Mouse (Mus musculus) hindbrain, embryonic 15.5 days (tissue): Measurements from ENCODE around the gene Trit1. TPM values are rescaled to one million over a fixed set of nuclear protein-coding genes. Genes with fewer than 3 reads are reported as not detected.
"Not testable (repeated sequence)": the region's sequence is repeated elsewhere in the genome, so short reads cannot be mapped to it uniquely, and the experiment has no call there.

Experiments used
- ATAC-seq: fragments of 200-750 bp; cut with Nextera tagmentation; 2 replicates; pipeline ENCODE4 v1.8.0; 2017; ENCODE audit warnings: low read depth, moderate number of reproducible peaks, moderate TSS enrichment; ENCODE audit not compliant: low FRiP score
- H3K27ac ChIP-seq: fragments of 300-500 bp; sonication (generic); replicated peaks from 2 replicates; pipeline ENCODE4 v1.5.1; 2015; ENCODE audit warnings: mild to moderate bottlenecking, inconsistent platforms
- H3K27me3 ChIP-seq: fragments of 300-500 bp; sonication (generic); 2 replicates; pipeline ENCODE4 v1.6.1; 2015; ENCODE audit warnings: control low read depth, inconsistent platforms
- H3K36me3 ChIP-seq: fragments of 300-500 bp; sonication (generic); 2 replicates; pipeline ENCODE4 v1.6.1; 2015; ENCODE audit warnings: control low read depth, inconsistent platforms
- H3K4me1 ChIP-seq: fragments of 300-500 bp; sonication (generic); replicated peaks from 2 replicates; pipeline ENCODE4 v1.6.1; 2015; ENCODE audit warnings: control low read depth, inconsistent platforms
- H3K4me2 ChIP-seq: fragments of 300-500 bp; sonication (generic); 2 replicates; pipeline ENCODE4 v1.6.1; 2015; ENCODE audit warnings: moderate library complexity, mild to moderate bottlenecking, inconsistent platforms
- H3K4me3 ChIP-seq: fragments of 300-500 bp; sonication (generic); 2 replicates; pipeline ENCODE4 v1.5.1; 2015; ENCODE audit warnings: mild to moderate bottlenecking, inconsistent platforms
- H3K9ac ChIP-seq: fragments of 300-500 bp; sonication (generic); 2 replicates; pipeline ENCODE4 v1.6.1; 2015; ENCODE audit warnings: inconsistent platforms
- H3K9me3 ChIP-seq: fragments of 300-500 bp; sonication (generic); 2 replicates; pipeline ENCODE4 v1.6.1; 2016; ENCODE audit warnings: control low read depth, inconsistent platforms
- WGBS: fragments of 180-500 bp; shearing (Covaris S2); methylation state at CpG from one replicate; pipeline ENCODE4 v1.1.7; 2015; 5-methylcytosine and 5-hydroxymethylcytosine counted together
- polyA plus RNA-seq: library from polyadenylated mRNA; unstranded; fragments of >200 nt; fragmentation: Nextera tagmentation; extraction: Ambion mirVana; gene quantifications from 2 replicates; pipeline ENCODE4 v1.2.1, GENCODE M21; 2015

Trit1 gene
- polyA plus RNA-seq, 1 experiment from 2014 or later: 21.6 TPM

DNA sequence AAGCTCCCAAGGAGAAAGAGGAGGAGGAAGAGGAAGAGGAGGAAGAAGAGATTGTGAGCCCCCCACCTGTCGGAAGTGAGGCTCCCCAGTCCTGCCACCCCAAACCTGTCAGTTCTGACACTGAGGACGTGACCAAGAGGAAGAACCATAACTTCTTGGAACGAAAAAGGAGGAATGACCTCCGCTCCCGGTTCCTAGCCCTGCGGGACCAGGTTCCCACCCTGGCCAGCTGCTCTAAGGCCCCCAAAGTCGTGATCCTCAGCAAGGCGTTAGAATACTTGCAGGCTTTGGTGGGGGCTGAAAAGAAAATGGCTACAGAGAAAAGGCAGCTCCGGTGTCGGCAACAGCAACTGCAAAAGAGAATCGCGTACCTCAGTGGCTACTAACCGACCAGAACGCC, 16.3 kb upstream of the Trit1 start:
- WGBS: 21% methylated on average over 14 of the region's 14 CpGs

GRCm38 (mm10) chr4:123000617-123001342, 15.6 kb upstream of the Trit1 start:
- ATAC-seq: no peak
- Histone ChIP-seq H3K4me3 (no peak overlapping the region), H3K36me3 (peaks cover 14% of the 10 kb centered on the region; the same call in 1 of the 2 replicates), H3K9me3 (no peaks in the 10 kb centered on the region), H3K27ac (no peak overlapping the region), H3K9ac (no peak overlapping the region), H3K27me3 (no peaks in the 10 kb centered on the region), H3K4me1 (peaks cover 56% of the 10 kb centered on the region), H3K4me2 (peak overlapping the region; percentile 91)
- WGBS: 21% methylated on average over 17 of the region's 17 CpGs

More for the DNA sequence above, 16.3 kb upstream of the Trit1 start:
- H3K4me2 ChIP-seq: peak overlapping the region; percentile 91
- 0 out of 2 replicates have a peak overlapping the region, but pooled peaks have one; percentile 50 for H3K9ac ChIP-seq
- peaks cover 14% of the 10 kb centered on the region; the same call in 1 of the 2 replicates for H3K36me3 ChIP-seq
- H3K9me3 ChIP-seq: no peaks in the 10 kb centered on the region
- peaks cover 55% of the 10 kb centered on the region for H3K4me1 ChIP-seq
- peak overlapping the region; percentile 87 for H3K27ac ChIP-seq
- H3K4me3 ChIP-seq: peak overlapping the region; percentile 86; the same call in 1 of the 2 replicates
- no peaks in the 10 kb centered on the region for H3K27me3 ChIP-seq
- ATAC-seq: no peak

DNA sequence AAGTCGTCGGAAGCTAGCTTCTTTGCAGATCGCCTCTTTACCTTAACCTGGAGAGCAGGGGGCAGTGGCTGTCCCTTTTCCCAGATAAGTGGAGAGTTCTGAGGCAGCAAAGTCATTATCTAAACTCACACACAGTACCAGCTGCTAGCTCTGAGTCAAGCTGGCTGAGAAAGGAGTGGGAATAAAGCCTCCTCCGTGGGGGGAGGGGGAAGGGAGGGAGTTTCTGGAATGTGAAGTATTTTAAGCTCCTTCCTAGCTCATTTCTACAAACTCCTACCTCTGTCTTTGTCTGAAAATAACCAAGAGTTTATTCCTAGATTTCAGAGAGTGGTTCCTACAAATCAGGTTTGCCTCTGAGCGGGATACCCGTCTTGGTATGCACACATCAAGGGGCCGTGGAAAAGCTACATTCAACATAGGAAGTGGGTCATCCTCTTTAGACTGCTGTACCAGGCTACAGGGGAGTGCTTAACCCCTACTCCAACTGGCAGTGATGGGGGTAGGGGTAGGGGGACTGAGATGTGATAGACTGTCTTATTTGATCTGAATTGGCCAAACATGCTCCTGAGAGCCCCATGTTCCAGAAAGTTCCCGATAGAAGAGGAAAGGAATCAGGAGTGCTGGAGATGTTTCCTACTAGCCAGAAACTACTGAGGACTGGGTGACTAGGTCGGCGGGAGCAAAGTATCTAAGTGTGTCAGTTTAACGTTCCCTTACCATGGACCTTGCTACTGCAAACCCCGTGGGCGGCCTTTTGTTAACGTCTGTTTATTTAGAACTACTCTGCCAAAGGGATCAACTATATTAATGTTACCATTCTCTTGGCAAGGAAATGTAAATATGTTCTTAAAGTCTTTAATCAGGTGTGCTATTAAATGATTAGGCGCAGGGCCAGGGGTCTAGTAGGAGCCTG, 11.1 kb upstream of the Trit1 start:
- no peak overlapping the region for H3K27ac ChIP-seq
- no peak overlapping the region for H3K4me3 ChIP-seq
- H3K36me3 ChIP-seq: peaks cover 14% of the 10 kb centered on the region; the same call in 1 of the 2 replicates
- H3K4me1 ChIP-seq: peaks cover 21% of the 10 kb centered on the region
- no peak overlapping the region for H3K9ac ChIP-seq
- 48% methylated on average over 15 of the region's 15 CpGs for WGBS
- H3K27me3 ChIP-seq: no peaks in the 10 kb centered on the region
- no peak overlapping the region for H3K4me2 ChIP-seq
- H3K9me3 ChIP-seq: no peaks in the 10 kb centered on the region
- ATAC-seq: no peak

- ATAC-seq: not testable (repeated sequence)
- WGBS: 88% methylated on average over 4 of the region's 4 CpGs
Observed at GRCm38 (mm10) chr4:123012501-123012900, 3.9 kb upstream of the Trit1 start.

GRCm38 (mm10) chr4:123013346-123013945, 3.0 kb upstream of the Trit1 start:
- H3K27me3 ChIP-seq: no peaks in the 10 kb centered on the region
- peaks cover 52% of the 10 kb centered on the region for H3K4me1 ChIP-seq
- H3K9ac ChIP-seq: peak overlapping the region; percentile 9; the same call in 1 of the 2 replicates
- 8% methylated on average over 5 of the region's 5 CpGs for WGBS
- H3K27ac ChIP-seq: peak overlapping the region; percentile 96
- H3K4me2 ChIP-seq: peak overlapping the region; percentile 49
- no peaks in the 10 kb centered on the region for H3K9me3 ChIP-seq
- no peaks in the 10 kb centered on the region for H3K36me3 ChIP-seq
- no peak for ATAC-seq
- 0 out of 2 replicates have a peak overlapping the region, but pooled peaks have one; percentile 3 for H3K4me3 ChIP-seq

More at GRCm38 (mm10) chr4:123012501-123012900, 3.9 kb upstream of the Trit1 start:
- not testable (repeated sequence) for H3K9ac ChIP-seq, H3K4me3 ChIP-seq, H3K9me3 ChIP-seq, H3K27me3 ChIP-seq, H3K36me3 ChIP-seq
- H3K4me1 ChIP-seq: peaks cover 43% of the 10 kb centered on the region
- peak overlapping the region; percentile 96 for H3K27ac ChIP-seq
- H3K4me2 ChIP-seq: peak overlapping the region; percentile 49; the same call in 1 of the 2 replicates

- Histone ChIP-seq H3K36me3 (no peaks in the 10 kb centered on the region), H3K9ac (no peak overlapping the region), H3K27ac (peak overlapping the region; percentile 96), H3K9me3 (no peaks in the 10 kb centered on the region), H3K4me1 (peaks cover 57% of the 10 kb centered on the region), H3K4me3 (0 out of 2 replicates have a peak overlapping the region, but pooled peaks have one; percentile 3), H3K27me3 (no peaks in the 10 kb centered on the region), H3K4me2 (peak overlapping the region; percentile 49)
- peak; percentile 83 for ATAC-seq
- WGBS: 6% methylated on average over 3 of the region's 3 CpGs
Observed at GRCm38 (mm10) chr4:123013949-123014406, 2.4 kb upstream of the Trit1 start.

GRCm38 (mm10) chr4:123014501-123015282, 1.7 kb upstream of the Trit1 start:
- Histone ChIP-seq H3K9me3 (no peaks in the 10 kb centered on the region), H3K4me3 (no peak overlapping the region), H3K4me2 (peak overlapping the region; percentile 49), H3K27ac (peak overlapping the region; percentile 96), H3K9ac (no peak overlapping the region), H3K36me3 (no peaks in the 10 kb centered on the region), H3K4me1 (peaks cover 63% of the 10 kb centered on the region), H3K27me3 (no peaks in the 10 kb centered on the region)
- ATAC-seq: peak; percentile 62
- 14% methylated on average over 7 of the region's 7 CpGs for WGBS

GRCm38 (mm10) chr4:123021591-123021990, 5.2 kb downstream of the Trit1 start:
- no peak overlapping the region for H3K9ac ChIP-seq
- no peak for ATAC-seq
- H3K27me3 ChIP-seq: no peaks in the 10 kb centered on the region
- H3K4me1 ChIP-seq: peaks cover 33% of the 10 kb centered on the region
- no peak overlapping the region for H3K27ac ChIP-seq
- H3K9me3 ChIP-seq: no peaks in the 10 kb centered on the region
- H3K4me3 ChIP-seq: no peak overlapping the region
- 98% methylated on average over 3 of the region's 3 CpGs for WGBS
- H3K36me3 ChIP-seq: no peaks in the 10 kb centered on the region
- H3K4me2 ChIP-seq: no peak overlapping the region

DNA sequence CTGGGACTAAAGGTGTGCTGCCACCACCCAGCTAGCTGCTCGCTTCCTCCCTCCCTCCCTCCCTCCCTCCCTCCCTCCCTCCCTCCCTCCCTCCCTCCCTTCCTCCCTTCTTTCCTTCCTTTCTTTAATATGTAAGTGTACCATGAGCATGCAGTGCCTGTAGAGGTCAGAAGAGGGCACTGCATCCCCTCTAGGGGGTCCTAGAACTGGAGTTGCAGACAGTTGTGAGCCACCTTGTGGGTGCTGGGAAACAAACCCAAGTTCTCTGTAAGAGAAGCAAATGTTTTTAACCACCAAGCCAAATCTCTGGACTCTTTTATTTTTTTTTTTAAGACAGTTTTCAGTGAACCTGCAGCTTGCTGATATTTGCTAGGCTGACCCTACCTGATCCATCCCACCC, 6.5 kb downstream of the Trit1 start:
- Histone ChIP-seq H3K4me2 (no peak overlapping the region), H3K9me3 (no peaks in the 10 kb centered on the region), H3K9ac (no peak overlapping the region), H3K4me3 (no peak overlapping the region), H3K36me3 (peaks cover 10% of the 10 kb centered on the region; the same call in 1 of the 2 replicates), H3K4me1 (peaks cover 23% of the 10 kb centered on the region), H3K27me3 (no peaks in the 10 kb centered on the region), H3K27ac (no peak overlapping the region)
- WGBS: 78% methylated on average over 1 of the region's 1 CpGs
- ATAC-seq: no peak

GRCm38 (mm10) chr4:123025418-123025817, 9.0 kb downstream of the Trit1 start:
- Histone ChIP-seq H3K4me1 (0 out of 2 replicates have a peak, but pooled peaks cover 5% of the 10 kb centered on the region), H3K27me3 (no peaks in the 10 kb centered on the region), H3K27ac (no peak overlapping the region), H3K9me3 (no peaks in the 10 kb centered on the region), H3K4me2 (no peak overlapping the region), H3K9ac (no peak overlapping the region), H3K4me3 (no peak overlapping the region), H3K36me3 (peaks cover 11% of the 10 kb centered on the region; the same call in 1 of the 2 replicates)
- 82% methylated on average over 2 of the region's 2 CpGs for WGBS
- ATAC-seq: no peak

GRCm38 (mm10) chr4:123026161-123026560, 9.8 kb downstream of the Trit1 start:
- Histone ChIP-seq H3K9ac (no peak overlapping the region), H3K27ac (no peak overlapping the region), H3K36me3 (peaks cover 11% of the 10 kb centered on the region; the same call in 1 of the 2 replicates), H3K4me1 (0 out of 2 replicates have a peak, but pooled peaks cover 5% of the 10 kb centered on the region), H3K4me2 (no peak overlapping the region), H3K9me3 (no peaks in the 10 kb centered on the region), H3K27me3 (no peaks in the 10 kb centered on the region), H3K4me3 (no peak overlapping the region)
- WGBS: 94% methylated on average over 13 of the region's 13 CpGs
- ATAC-seq: no peak
